16 mouse cellular contexts compared by ENCODE assay signal in the genomic region with DNA sequence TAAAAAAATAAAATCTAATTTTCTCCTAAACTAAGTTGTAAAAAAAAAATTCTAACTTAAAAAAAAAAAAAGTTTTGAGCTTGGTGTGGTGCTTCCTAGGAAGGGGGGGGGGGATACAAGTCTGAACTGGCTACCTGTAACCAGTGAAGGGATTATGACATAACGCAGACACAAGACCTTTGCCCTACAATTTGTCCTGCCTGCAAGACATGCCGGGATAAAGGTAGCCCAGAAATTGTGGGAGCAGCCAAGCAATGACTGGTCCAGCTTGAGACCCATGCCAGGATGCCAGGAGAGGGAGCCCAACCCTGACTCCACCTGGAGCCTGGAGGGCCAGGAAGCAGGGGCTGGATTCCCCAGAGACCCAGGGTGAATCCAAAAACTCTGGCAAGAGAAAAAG.
"Had no signal": no experiment of that assay in that cellular context is flagged by ENCODE, and none has a peak within 500 bp of the region (broad histone marks: within the 10 kb centered on the region; RNA-seq: fewer than 3 reads in every experiment).

No protein-coding gene starts in this region.

- H3K27ac ChIP-seq: limb, embryonic 15.5 days; liver, embryonic 15.5 days; midbrain, embryonic 10.5 days; neural tube, embryonic 15.5 days; stomach, postnatal 0 days had no signal

- DNase-seq: kidney, postnatal 14 days; layer of hippocampus, adult 9-11 months; layer of hippocampus, postnatal 36 days; lung, embryonic 14.5 days; lung, postnatal 10 days; lung, postnatal 4 days; midbrain, embryonic 14.5 days; right cerebral cortex, adult 18-20 months; right cerebral cortex, postnatal 25 days; thymus, postnatal 25 days had no signal

- H3K4me3 ChIP-seq: limb, embryonic 15.5 days; liver, embryonic 15.5 days; midbrain, embryonic 10.5 days; myocyte; neural tube, embryonic 15.5 days had no signal
